Mouse (Mus musculus): Measurements from ENCODE around the gene Rad51b. TPM values are rescaled to one million over a fixed set of nuclear protein-coding genes. Genes with fewer than 3 reads are reported as not detected.

Gene Rad51b
- total and polyA plus RNA-seq, 3 experiments = 6.5 to 8.6 (median 8.5) TPM

GRCm38 (mm10) chr12:79577525-79577924 lies 280.4 kb downstream of the Rad51b start:
- H3K9ac ChIP-seq (ENCODE audit: insufficient read depth, low read depth) = no peak overlapping the region
- no peak overlapping the region for H3K4me2 ChIP-seq (ENCODE audit: insufficient read depth, low read depth, poor library complexity, severe bottlenecking)
- H3K36me3 ChIP-seq (replicated peaks in 1 of 2; ENCODE audit: control insufficient read depth in 1 of 2, insufficient read depth in 1 of 2, low read length in 1 of 2) = no peaks in the 10 kb centered on the region
- no peak overlapping the region for H3K4me3 ChIP-seq (replicated peaks in 1 of 3; ENCODE audit: low read depth in 2 of 3, low read length in 2 of 3, poor library complexity in 1 of 3)
- H3K9me3 ChIP-seq (replicated peaks; ENCODE audit: low read length) = no peaks in the 10 kb centered on the region
- H3K27me3 ChIP-seq (replicated peaks) = no peaks in the 10 kb centered on the region
- dilution Hi-C loops (cut with MboI; ENCODE audit: extremely low pct_ligation_motif_present, extremely low pct_unique_long_range_greater_than_20kb, low sequenced_read_pairs) (no loop called here), in situ Hi-C loops (cut with MboI; ENCODE audit: low pct_ligation_motif_present, low pct_unique_long_range_greater_than_20kb, low sequenced_read_pairs) (no loop called here)
- H3K4me1 ChIP-seq (ENCODE audit: control insufficient read depth in 1 of 2, insufficient read depth in 2 of 2) = no peaks in the 10 kb centered on the region
- TF ChIP-seq GABPA (IDR thresholded peaks at IDR 0.05; ENCODE audit: insufficient replicate concordance, low read depth, low read length) (no peak), ZMIZ1 (IDR thresholded peaks at IDR 0.05; ENCODE audit: low read depth, low read length) (no peak), NELFE (IDR thresholded peaks at IDR 0.05; ENCODE audit: low read depth, low read length) (no peak), RCOR1 (conservative IDR thresholded peaks at IDR 0.05; ENCODE audit: low read depth, low read length) (no peak), MAFK (IDR thresholded peaks at IDR 0.05; ENCODE audit: insufficient replicate concordance, low read length) (no peak), ETS1 (conservative IDR thresholded peaks at IDR 0.05; ENCODE audit: low read depth, low read length) (no peak), TCF12 (IDR thresholded peaks at IDR 0.05; ENCODE audit: low read depth, low read length) (no peak), ZNF384 (IDR thresholded peaks at IDR 0.05; ENCODE audit: low read depth, low read length) (no peak), E2F4 (IDR thresholded peaks at IDR 0.05; ENCODE audit: insufficient replicate concordance, low read depth, low read length) (no peak), ELF1 (IDR thresholded peaks at IDR 0.05; ENCODE audit: low read depth, low read length) (no peak), JUND (conservative IDR thresholded peaks at IDR 0.05; ENCODE audit: low read depth, low read length) (no peak), MYC (IDR thresholded peaks at IDR 0.05; ENCODE audit: low read depth, low read length) (no peak), HCFC1 (IDR thresholded peaks at IDR 0.05; ENCODE audit: low read depth, low read length) (no peak), KAT2A (IDR thresholded peaks at IDR 0.05; ENCODE audit: insufficient replicate concordance, low read length) (no peak), ZC3H11A (IDR thresholded peaks at IDR 0.05; ENCODE audit: low read depth, low read length) (no peak), JUN (IDR thresholded peaks at IDR 0.05; ENCODE audit: insufficient read depth, low read depth, low read length) (no peak), SIN3A (IDR thresholded peaks at IDR 0.05; ENCODE audit: low read length) (no peak), USF2 (conservative IDR thresholded peaks at IDR 0.05; ENCODE audit: low read depth, low read length) (no peak), IRF4 (IDR thresholded peaks at IDR 0.05; ENCODE audit: low read depth, low read length) (no peak)
- DNase-seq (ENCODE audit: extremely low read depth) = no peak
- H3K79me2 ChIP-seq (replicated peaks; ENCODE audit: control insufficient read depth, extremely low read depth, insufficient read depth, poor library complexity, severe bottlenecking) = no peaks in the 10 kb centered on the region
- no peak overlapping the region for H3K27ac ChIP-seq (ENCODE audit: insufficient read depth, low read depth)

- no peak for DNase-seq (ENCODE audit: extremely low read depth)
- Histone ChIP-seq H3K27ac (ENCODE audit: insufficient read depth, low read depth) (no peak overlapping the region), H3K36me3 (replicated peaks in 1 of 2; ENCODE audit: control insufficient read depth in 1 of 2, insufficient read depth in 1 of 2, low read length in 1 of 2) (no peaks in the 10 kb centered on the region), H3K4me3 (replicated peaks in 1 of 3; ENCODE audit: low read depth in 2 of 3, low read length in 2 of 3, poor library complexity in 1 of 3) (no peak overlapping the region), H3K27me3 (replicated peaks) (no peaks in the 10 kb centered on the region), H3K4me2 (ENCODE audit: insufficient read depth, low read depth, poor library complexity, severe bottlenecking) (no peak overlapping the region), H3K9ac (ENCODE audit: insufficient read depth, low read depth) (no peak overlapping the region), H3K4me1 (ENCODE audit: control insufficient read depth in 1 of 2, insufficient read depth in 2 of 2) (no peaks in the 10 kb centered on the region), H3K9me3 (replicated peaks; ENCODE audit: low read length) (no peaks in the 10 kb centered on the region), H3K79me2 (replicated peaks; ENCODE audit: control insufficient read depth, extremely low read depth, insufficient read depth, poor library complexity, severe bottlenecking) (no peaks in the 10 kb centered on the region)
- in situ Hi-C loops (cut with MboI; ENCODE audit: low pct_ligation_motif_present, low pct_unique_long_range_greater_than_20kb, low sequenced_read_pairs) (no loop called here), dilution Hi-C loops (cut with MboI; ENCODE audit: extremely low pct_ligation_motif_present, extremely low pct_unique_long_range_greater_than_20kb, low sequenced_read_pairs) (no loop called here)
- TF ChIP-seq MAX (IDR thresholded peaks at IDR 0.05; ENCODE audit: low read length) = no peak
Measured at GRCm38 (mm10) chr12:79579018-79579585, 282.0 kb downstream of the Rad51b start.
